Mouse (Mus musculus) liver, embryonic 11.5 days (tissue): ENCODE results near the gene Usp51. TPM values are rescaled to one million over a fixed set of nuclear protein-coding genes. Genes with fewer than 3 reads are reported as not detected.
A peak's percentile ranks its signal among the peaks of the same experiment; 100 is the strongest.
"Not testable (repeated sequence)": the region's sequence is repeated elsewhere in the genome, so short reads cannot be mapped to it uniquely, and the experiment has no call there.

ENCODE experiments used
- ATAC-seq: fragments of 200-750 bp; cut with Nextera tagmentation; replicated peaks from 2 replicates; pipeline ENCODE4 v1.8.0; 2017; ENCODE audit warnings: moderate number of reproducible peaks, mild to moderate bottlenecking, moderate TSS enrichment, moderate library complexity; ENCODE audit not compliant: low FRiP score
- DNase-seq: peaks from one replicate; pipeline ENCODE4 v3.0.0-alpha.2; 2017; ENCODE audit warnings: low spot score
- H3K27ac ChIP-seq: fragments of 300-500 bp; sonication (generic); 2 replicates; pipeline ENCODE4 v1.5.1; 2014; ENCODE audit warnings: mild to moderate bottlenecking, low read depth, low read length, control low read depth
- H3K27me3 ChIP-seq: fragments of 300-500 bp; sonication (generic); replicated peaks from 2 replicates; pipeline ENCODE4 v1.6.1; 2014; ENCODE audit warnings: low read length, mixed read lengths; ENCODE audit not compliant: control insufficient read depth, insufficient read depth
- H3K36me3 ChIP-seq: fragments of 300-500 bp; sonication (generic); 2 replicates; pipeline ENCODE4 v1.6.1; 2014; ENCODE audit warnings: mild to moderate bottlenecking, low read length, moderate library complexity, mixed read lengths; ENCODE audit not compliant: control insufficient read depth, insufficient read depth
- H3K4me1 ChIP-seq: fragments of 300-500 bp; sonication (generic); replicated peaks from 2 replicates; pipeline ENCODE4 v1.6.1; 2014; ENCODE audit warnings: low read length, mixed read lengths; ENCODE audit not compliant: control insufficient read depth, insufficient read depth
- H3K4me2 ChIP-seq: fragments of 300-500 bp; sonication (generic); 2 replicates; pipeline ENCODE4 v1.6.1; 2014; ENCODE audit warnings: mild to moderate bottlenecking, control low read depth, moderate library complexity
- H3K4me3 ChIP-seq: fragments of 300-500 bp; sonication (generic); 2 replicates; pipeline ENCODE4 v1.5.1; 2014; ENCODE audit warnings: low read depth, low read length, control low read depth
- H3K9ac ChIP-seq: fragments of 300-500 bp; sonication (generic); 2 replicates; pipeline ENCODE4 v1.6.1; 2014; ENCODE audit warnings: low read depth, low read length, control low read depth
- H3K9me3 ChIP-seq: fragments of 300-500 bp; sonication (generic); 2 replicates; pipeline ENCODE4 v1.6.1; 2016; ENCODE audit warnings: low read length, inconsistent platforms, mixed read lengths; ENCODE audit not compliant: control insufficient read depth
- WGBS: fragments of 180-500 bp; shearing (Covaris S2); extraction: QIAGEN DNeasy Blood & Tissue Kit; methylation state at CpG from one replicate; pipeline ENCODE4 v1.1.7; 2014; 5-methylcytosine and 5-hydroxymethylcytosine counted together
- polyA plus RNA-seq: library from polyadenylated mRNA; unstranded; fragments of >200 nt; fragmentation: Nextera tagmentation; extraction: Ambion mirVana; gene quantifications from 2 replicates; pipeline ENCODE4 v1.2.1, GENCODE M21; 2014

The Usp51 gene
- polyA plus RNA-seq, 1 experiment from 2014 or later, result 0.99 TPM

DNA sequence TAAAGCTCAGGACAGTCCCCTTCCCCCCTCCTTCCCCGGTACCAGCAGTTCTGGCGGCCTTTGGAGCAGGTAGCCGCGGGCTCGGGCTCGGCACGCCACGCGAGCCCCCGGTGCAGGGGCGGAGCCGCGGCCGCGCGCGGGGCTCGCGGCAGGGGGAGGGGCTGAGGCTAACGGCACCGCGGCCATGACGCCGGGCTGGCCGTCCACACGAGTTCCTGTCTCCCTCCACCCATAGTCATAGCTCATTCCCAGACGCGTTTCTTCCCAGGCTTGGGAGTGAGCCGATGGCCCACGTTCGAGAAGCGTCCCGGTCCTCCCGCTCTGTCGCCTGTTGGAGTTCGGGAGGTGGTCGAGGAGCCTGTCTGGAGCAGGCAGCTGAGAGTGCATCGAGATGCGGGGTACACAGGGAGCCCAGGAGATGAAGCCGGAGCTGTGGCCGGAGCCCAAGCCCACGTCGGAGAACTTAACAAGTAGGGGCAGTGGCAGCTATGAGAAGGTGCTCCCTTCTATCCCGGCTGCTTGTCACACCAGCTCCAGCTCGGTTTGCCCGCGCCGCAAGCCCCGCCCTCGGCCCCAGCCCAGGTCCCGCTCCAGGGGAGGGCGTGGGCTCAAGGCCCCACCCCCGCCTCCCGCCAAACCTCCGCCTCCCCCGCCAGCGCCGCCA is 884 bp downstream of the Usp51 start:
- DNase-seq (peak; percentile 58), ATAC-seq (peak; percentile 91)
- Histone ChIP-seq H3K9ac (peak overlapping the region; percentile 67), H3K27me3 (peaks cover 12% of the 10 kb centered on the region; the same call in 1 of the 2 replicates), H3K27ac (peak overlapping the region; percentile 32; the same call in 1 of the 2 replicates), H3K4me2 (peak overlapping the region; percentile 65), H3K4me3 (peak overlapping the region; percentile 58), H3K4me1 (no peaks in the 10 kb centered on the region), H3K36me3 (no peaks in the 10 kb centered on the region), H3K9me3 (no peaks in the 10 kb centered on the region)
- 15% methylated on average over 52 of the region's 58 CpGs for WGBS

DNA sequence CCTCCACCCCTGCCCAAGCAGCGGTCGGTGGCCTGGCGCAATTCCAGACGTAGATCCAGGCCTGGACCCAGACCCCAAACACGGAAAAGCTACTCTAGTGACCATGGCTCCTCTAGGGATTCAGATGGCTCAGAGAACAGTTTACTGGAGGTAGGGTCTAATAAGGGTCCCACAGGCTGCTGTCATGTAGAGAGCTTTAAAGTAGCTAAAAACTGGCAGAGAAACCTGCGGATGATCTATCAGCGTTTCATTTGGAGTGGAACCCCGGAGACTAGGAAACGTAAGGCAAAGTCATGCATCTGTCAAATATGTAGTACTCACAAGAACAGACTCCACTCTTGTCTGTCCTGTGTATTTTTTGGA is 1.4 kb downstream of the Usp51 start:
- Histone ChIP-seq H3K36me3 (no peaks in the 10 kb centered on the region), H3K4me3 (peak overlapping the region; percentile 58), H3K9me3 (no peaks in the 10 kb centered on the region), H3K4me1 (no peaks in the 10 kb centered on the region), H3K4me2 (peak overlapping the region; percentile 65), H3K27me3 (peaks cover 12% of the 10 kb centered on the region; the same call in 1 of the 2 replicates), H3K27ac (no peak overlapping the region), H3K9ac (no peak overlapping the region)
- whole genome bisulfite sequencing, result 27% methylated on average over 9 of the region's 9 CpGs
- ATAC-seq, result no peak
- DNase-seq, result no peak

DNA sequence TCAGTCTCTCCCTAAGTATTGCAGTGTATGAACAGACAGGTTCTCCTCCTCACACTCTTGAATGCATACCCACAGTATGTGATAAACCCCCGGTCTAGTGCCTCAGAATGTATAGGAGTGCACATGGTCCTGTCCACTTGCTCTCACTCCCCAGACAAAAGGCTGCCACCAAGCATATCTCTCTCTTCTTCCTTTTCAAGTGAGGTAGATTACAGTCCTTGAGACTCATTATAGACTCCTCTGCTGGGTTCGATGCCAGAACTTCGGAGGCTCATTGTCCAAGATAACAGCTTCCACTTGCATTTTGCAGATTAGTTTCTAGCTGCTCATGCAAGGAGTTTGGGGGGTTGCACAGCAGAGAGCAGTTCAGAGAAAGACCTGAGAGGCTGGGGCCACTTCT is 19.0 kb downstream of the Usp51 start:
- H3K4me3 ChIP-seq, H3K9me3 ChIP-seq, DNase-seq, H3K9ac ChIP-seq, H3K36me3 ChIP-seq, H3K27ac ChIP-seq, H3K4me2 ChIP-seq, H3K27me3 ChIP-seq, H3K4me1 ChIP-seq, ATAC-seq: not testable (repeated sequence)
- no CpG with 5 or more reads among the region's 3 CpGs for WGBS

DNA sequence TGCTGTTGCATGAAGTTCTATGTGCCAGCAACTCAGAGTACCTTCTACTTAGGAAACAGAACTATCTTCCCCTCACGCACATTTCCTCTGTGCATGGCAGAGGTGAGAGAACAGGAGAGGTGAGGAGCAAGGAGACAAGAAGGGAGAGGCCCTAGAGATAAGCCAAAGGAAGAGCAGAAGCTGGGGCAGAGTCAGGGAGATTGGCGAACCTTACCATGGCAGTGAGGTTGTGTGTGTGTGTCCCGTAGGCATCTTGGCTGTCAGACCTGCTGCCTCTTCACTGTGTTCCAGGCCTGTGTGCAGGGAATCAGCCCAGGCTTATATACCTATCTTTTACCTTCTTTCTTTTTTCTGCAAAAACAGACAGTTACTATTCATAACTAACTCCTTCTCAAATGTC is 19.4 kb downstream of the Usp51 start:
- WGBS, result 86% methylated on average over 1 of the region's 3 CpGs
- H3K36me3 ChIP-seq, H3K27ac ChIP-seq, H3K4me3 ChIP-seq, ATAC-seq, H3K4me2 ChIP-seq, H3K4me1 ChIP-seq, H3K9me3 ChIP-seq, H3K27me3 ChIP-seq, H3K9ac ChIP-seq, DNase-seq: not testable (repeated sequence)

DNA sequence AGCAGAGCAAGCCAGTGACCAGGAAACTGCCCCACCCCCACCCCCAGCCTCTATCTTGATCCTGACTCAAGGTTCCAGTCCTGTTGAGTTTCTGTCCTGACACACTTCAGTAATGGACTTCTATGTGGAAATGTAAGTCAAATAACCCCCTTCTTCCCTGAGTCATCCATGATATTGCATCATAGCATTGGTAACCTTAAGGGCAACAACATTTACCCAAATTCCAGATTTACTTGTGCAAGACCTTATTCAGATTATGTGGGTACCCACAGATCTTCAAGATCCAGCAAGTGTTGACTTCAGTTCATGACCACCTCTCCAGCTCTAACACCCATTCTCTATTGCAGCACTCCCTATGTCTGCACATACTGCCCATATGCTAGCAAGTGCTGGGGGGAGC is 25.3 kb downstream of the Usp51 start:
- ATAC-seq, DNase-seq, H3K9ac ChIP-seq, H3K4me1 ChIP-seq, H3K9me3 ChIP-seq, H3K36me3 ChIP-seq, H3K27ac ChIP-seq, H3K4me2 ChIP-seq, H3K27me3 ChIP-seq, H3K4me3 ChIP-seq: not testable (repeated sequence)

DNA sequence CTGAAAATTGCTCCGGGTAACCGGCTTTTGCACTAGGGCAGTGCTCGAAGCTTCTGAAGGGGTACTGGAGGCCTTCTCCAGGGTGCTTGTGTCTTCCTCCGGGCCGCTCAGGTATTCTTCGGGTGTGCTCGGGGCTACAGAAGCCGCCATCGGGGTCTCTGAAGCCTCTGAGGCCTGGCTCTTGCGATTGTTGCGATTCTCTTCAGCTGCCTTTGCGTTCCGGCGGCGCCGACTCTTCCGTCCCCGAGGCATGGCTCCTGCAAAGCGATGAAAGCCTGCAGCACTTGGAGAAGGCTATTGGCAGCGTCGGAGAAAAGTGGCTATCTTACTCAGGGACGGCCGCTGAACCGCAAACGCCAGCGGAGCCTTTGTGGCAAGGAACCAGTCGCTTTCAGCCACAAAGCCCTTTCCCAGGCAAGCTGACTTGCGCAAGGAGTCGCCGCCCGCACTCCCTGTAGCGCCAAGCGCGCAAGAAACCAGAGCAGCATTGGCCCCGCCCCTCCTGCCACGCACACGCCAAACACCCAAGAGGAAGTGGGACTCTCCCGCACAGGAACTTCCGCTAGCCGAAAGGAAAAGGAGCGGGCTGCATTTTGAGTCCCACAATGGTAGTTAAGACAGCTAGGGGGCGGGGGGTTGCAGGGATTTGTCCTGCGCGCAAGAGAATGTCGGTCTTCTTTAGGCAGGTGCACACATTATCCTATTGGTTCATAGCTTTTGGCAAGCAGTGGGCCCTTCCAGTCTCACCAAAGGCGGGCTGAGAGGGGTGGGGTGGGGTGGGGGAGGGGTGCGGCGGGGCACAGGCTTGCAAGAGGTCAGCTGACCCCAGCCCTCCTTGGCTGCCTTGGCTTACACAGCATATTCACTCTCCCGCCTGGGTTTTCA is 31.1 kb downstream of the Usp51 start, which contains the start of gene Mageh1:
TSS of gene Mageh1 (minus strand) at position 489 of the 885 bp plus-strand sequence.
- peak; percentile 80 for ATAC-seq
- peak; percentile 62 for DNase-seq
- peak within 1 kb of the TSS; percentile 60 for H3K4me2 ChIP-seq
- H3K27ac ChIP-seq, result peak within 1 kb of the TSS; percentile 52
- peaks cover 16% of the 10 kb centered on the region for H3K27me3 ChIP-seq
- no peaks in the 10 kb centered on the region for H3K9me3 ChIP-seq
- peak within 1 kb of the TSS; percentile 46 for H3K4me3 ChIP-seq
- 10% methylated on average over 49 of the region's 49 CpGs for WGBS
- peak within 1 kb of the TSS; percentile 52 for H3K9ac ChIP-seq
- H3K4me1 ChIP-seq, result no peaks in the 10 kb centered on the region
- H3K36me3 ChIP-seq, result no peaks in the 10 kb centered on the region

DNA sequence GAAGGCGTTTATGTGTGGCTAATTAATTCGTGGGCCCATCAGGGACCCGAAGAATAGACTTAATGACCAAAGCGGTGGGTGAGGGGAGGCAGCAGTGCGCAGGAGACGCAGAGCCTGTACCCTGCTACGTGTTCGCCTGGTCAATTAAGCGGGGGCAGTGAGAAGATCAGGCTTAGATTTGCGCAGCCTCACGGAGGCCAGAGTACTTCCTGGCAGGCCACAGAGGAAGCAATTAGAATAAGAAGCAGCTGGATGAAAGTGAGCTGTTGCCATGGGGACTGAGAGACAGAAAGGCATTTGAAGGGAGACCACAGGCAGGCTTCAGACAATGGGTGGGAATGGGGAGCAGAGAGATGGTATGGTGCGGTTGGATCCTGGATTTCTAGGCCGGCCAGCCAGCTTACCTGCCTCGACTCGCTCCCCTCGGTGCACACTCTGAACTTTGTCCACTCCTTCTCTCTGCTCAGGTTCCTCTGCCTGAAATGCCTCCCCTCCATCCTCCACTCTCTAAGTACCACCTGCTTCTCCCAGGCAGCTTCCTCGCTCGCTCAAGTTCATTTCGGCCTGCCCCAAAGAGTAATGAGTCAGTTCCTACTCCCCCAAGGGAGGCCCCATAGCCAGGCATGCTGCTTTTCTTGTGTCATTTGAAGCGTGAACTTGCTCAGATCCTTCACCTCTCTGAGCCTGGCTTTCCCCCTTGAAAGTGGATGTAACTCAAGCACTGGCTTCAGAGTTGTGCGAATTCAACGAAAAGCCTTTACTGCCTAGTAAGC is 31.9 kb downstream of the Usp51 start:
- not testable (repeated sequence) for H3K9me3 ChIP-seq, H3K4me1 ChIP-seq, H3K4me3 ChIP-seq, H3K36me3 ChIP-seq, DNase-seq, H3K27ac ChIP-seq, H3K9ac ChIP-seq
- peak; percentile 66 for ATAC-seq
- peaks cover 16% of the 10 kb centered on the region for H3K27me3 ChIP-seq
- peak overlapping the region; percentile 60 for H3K4me2 ChIP-seq
- WGBS, result 27% methylated on average over 6 of the region's 22 CpGs
